Mouse (Mus musculus) thymus, postnatal 4 days (tissue): ENCODE data around the gene Pigv.

Source experiments
- DNase-seq: peaks from one replicate; pipeline ENCODE4 v3.0.0; 2021

The Pigv gene

DNA sequence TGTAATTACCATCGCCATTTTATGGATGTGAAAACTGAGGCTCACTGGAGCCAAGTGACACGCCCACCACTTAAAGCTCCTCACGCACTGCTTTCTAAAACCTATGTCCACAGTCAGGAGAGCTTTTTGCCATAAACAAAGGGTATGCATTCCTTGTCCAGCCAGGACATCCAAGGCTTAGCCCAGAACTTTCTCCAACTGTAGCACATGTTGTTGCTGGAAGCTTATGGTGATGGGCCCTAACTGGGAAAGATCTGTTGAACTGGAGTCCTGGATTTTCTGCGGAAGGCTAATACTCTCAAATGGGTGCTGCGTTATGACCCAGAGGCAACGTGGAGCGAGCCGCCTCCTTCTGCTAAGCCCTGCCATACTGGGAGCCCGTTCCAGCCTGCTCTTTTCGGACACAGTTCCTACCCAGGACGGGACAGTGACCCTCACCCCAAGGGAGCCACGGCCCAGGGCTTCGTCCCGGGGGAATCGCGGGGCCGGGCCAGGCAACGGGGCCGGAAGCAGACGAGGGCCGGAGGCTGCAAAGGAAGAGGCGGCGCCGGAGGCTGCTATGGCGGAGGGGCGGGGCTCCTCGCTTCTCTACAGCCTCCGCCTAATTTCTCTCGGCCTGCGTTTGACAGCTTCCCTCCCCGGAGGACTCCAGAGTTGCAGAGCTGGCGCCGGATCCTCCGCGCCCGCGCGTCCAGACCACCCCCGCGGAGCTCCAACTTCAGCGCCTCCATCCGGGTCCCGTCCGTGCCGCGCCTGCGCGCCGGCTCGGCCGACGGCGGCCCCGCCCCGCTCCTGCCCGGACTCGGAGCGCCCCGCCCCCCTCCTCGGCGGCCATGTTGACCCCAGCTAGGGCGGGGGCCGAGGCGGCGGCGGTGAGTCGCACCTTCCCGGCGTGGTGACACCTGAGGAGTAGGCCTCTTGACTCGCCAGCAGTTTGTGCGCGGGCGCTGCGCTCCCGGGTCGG, at the start of gene Pigv:
Gene Pigv, minus strand, starts transcription at position 767 of the 964 bp plus-strand sequence.
- DNase-seq, result peak; percentile 99

GRCm38 (mm10) chr4:133719791-133720190, 47.3 kb upstream of the Pigv start:
- no peak for DNase-seq

- no peak for DNase-seq
Observed at GRCm38 (mm10) chr4:133712755-133713154, 40.3 kb upstream of the Pigv start.

- DNase-seq, result no peak
Observed at GRCm38 (mm10) chr4:133711307-133712076, 39.0 kb upstream of the Pigv start.

DNA sequence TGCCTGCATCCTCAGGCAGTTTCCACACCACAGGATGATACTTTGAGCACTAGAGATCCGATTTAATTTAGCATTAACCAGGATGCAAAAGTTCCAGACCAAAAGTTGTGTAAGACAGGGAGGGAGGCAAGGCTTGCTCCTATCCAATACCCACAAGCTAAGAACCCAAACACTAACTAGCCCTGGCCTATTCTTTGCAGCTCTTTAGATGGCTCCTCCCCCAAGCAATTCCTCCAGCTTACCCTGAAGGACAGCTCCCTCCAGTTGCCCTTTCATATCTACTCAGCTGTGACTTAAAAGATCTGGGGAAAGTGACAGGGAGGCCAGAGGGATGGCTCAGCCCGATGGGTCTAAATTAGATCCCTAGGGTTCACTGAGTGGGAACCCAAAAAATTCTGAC, 36.9 kb upstream of the Pigv start:
- DNase-seq, result no peak

DNA sequence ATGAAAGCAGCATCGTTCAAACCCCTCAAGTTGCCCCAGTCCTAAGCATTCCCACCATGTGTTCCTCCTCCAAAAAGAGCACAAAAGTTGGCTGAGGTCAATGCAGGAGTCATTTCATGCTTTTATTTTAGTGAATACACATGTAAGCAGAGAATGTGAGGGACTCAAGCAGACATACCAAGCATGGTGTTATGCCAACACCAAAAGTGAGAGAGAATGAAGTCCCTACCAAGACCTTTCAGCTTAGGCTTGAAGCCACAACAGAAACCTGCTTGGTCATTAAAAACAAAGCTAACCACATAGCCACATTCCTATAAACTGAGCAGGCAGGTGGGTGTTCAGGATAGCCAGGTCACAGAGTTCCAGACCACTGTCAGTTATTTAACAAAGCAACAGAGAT, 35.0 kb upstream of the Pigv start:
- DNase-seq, result no peak

- peak; percentile 83 for DNase-seq
Observed at GRCm38 (mm10) chr4:133706956-133707355, 34.5 kb upstream of the Pigv start.

GRCm38 (mm10) chr4:133705062-133705461, 32.6 kb upstream of the Pigv start:
- DNase-seq, result no peak

- DNase-seq, result no peak
Observed at GRCm38 (mm10) chr4:133700905-133701368, 28.5 kb upstream of the Pigv start.

DNA sequence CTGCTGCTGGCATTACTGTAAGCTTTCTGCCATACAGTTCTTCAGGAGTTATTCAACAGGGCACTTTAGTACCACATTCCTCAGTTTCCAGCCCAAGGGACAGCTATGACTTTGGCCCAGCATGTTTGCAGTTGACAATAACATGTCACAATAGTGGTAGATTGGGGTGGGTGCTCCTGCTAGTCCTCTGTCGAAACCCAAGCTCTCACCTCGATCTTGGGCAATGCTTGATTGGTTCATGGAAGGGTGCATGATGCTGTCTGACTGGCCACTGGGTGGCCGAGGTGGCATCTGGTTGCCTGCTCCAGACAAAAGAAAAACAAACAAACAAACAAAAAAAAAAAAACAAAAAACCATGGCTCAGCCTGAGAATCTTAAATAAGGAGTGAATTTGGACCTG, 22.9 kb upstream of the Pigv start:
- DNase-seq, result no peak

GRCm38 (mm10) chr4:133690252-133690651, 17.8 kb upstream of the Pigv start:
- no peak for DNase-seq

GRCm38 (mm10) chr4:133688417-133689067, 16.1 kb upstream of the Pigv start:
- DNase-seq, result no peak

DNA sequence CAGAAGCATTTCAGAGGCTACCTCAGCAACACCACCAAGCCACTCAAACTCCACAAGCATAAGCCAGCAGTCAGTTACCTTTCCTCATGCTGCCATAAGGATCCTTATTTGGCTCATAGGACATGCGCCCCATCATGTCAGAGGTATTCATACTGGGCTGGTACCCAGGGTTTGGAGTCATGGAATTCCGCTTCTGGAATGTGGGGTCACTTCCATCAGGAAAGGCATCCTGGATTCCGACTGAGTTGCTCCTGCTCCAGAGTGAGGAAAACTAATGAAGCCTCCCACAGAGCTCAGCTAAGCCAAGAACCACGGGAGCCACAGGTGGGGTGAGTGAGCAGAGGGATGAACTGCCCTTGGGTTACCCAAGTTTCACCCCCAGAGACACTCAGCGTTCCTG, 14.7 kb upstream of the Pigv start:
- no peak for DNase-seq

DNA sequence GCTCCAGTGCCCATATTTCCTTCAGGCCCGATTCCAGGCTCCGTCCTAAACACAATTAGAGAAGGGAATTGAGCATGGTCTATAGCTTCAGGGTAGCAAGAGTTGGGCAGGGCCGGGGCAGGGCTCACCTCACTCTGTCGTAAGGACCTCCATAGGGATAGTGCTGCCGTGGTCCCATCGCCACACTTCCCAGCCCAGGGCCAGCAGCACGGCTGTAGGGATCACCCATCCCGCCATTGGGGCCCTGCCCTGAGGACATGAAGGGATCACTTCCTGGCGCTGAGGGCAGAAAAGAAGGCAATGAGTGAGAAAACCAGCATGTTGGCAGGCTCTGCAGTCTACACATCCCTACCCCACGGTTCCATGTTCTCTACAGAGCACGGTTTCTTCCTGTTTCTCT, 14.1 kb upstream of the Pigv start:
- no peak for DNase-seq

DNA sequence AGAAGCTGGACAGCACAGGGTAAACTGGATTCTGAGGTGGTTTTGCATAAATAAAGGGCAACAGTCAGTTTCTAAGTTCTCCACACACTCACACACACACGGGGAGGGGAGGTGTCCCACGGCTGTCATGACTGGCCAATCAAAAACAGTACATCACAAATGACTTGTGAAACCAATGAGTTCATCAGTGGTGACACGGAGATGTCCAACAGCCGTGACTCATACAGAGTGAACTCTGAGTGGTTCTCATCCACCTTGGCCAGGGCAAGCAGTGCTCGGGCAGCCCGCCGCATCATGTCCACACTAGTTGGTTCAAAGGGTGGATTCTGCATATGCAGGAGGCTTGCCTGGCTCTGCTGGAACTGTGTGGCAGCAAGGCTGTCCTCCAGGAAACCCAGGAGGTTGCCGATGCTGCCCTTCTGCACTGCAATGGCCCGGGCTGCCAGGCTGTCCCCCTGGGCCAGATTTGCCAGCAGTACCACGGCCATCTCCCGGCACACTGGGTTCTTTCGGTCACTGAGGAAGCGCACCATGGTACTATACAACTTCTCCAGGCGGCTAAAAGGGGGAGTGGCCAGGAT, 7.8 kb upstream of the Pigv start:
- DNase-seq, result no peak

DNA sequence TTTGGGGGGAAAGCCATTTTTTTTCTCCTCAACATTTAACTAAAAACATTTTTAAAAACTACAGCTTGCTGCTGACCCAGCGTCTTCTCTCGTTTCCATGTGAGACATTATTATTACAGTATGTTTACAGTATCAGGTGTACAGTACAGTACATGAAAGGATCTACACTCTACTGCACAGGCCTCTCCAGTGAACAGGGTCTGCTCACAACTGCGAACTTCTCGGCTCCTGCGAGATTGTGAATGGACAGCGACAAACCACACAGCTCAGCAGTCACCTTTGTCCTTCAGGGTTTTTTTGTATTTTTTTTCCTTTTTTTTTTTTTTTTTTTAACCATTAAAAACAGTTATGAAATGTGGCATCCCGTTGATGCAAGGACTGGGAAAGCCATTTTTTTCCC, 7.2 kb upstream of the Pigv start:
- no peak for DNase-seq

- no peak for DNase-seq
Observed at GRCm38 (mm10) chr4:133677266-133677665, 4.8 kb upstream of the Pigv start.

DNA sequence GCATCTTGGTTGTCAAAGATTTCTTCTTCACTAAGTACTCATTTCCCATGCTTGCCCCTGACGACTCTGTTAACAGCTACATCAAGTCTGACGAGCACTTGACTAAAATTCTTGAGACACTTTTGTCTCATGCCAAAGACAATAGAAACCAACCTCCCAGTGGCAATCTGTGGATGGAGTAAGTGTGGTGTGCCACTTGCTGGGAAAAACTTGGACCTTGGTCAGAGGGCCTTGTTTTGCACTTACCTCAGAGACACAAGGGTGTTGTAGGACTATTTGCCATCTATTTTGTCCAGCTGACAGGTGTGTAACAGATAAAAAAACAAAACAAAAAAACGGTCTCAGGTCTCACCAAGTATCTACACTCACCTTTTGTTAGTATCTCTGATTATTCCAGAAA, 3.7 kb upstream of the Pigv start:
- no peak for DNase-seq

GRCm38 (mm10) chr4:133675594-133676016, 3.2 kb upstream of the Pigv start:
- DNase-seq, result no peak

DNA sequence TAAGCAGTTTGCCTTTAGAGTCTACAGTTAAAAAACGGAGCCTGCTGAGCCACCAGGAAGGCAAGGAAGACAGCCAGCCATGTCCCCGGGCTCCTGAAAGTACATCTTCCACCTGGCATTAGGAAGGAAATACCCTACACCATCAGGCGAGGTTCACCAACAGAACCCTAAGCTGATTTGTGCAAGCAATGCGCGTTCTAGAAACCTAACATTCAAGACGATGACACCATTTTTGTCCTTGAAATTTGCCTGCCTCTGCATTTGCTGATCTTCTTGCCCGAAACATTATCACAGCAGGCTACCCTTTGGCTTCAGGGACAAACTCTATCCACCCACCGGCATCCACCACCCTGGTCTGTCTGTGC, 1.9 kb upstream of the Pigv start:
- DNase-seq, result no peak

- no peak for DNase-seq
Observed at GRCm38 (mm10) chr4:133673666-133674330, 1.4 kb upstream of the Pigv start.
